Mouse (Mus musculus) neutrophil, adult 83 days (primary cell): ENCODE results near the gene Naaladl2. TPM values are rescaled to one million over a fixed set of nuclear protein-coding genes. Genes with fewer than 3 reads are reported as not detected.

Experiments
- total RNA-seq, 2 experiments: library from RNA; stranded (reverse); gene quantifications; one replicate each; pipeline ENCODE4 v1.2.4; 2023

Naaladl2 gene
- under 1 TPM in 1 of 2 experiments, not detected in 1; 0.04 TPM for total RNA-seq

GRCm38 (mm10) chr3:25143555-25144311 is at the start of gene Naaladl2:
TSS of gene Naaladl2 (minus strand) at chr3:25144261.

